32 mouse cellular contexts compared by ENCODE assay signal in the genomic region with DNA sequence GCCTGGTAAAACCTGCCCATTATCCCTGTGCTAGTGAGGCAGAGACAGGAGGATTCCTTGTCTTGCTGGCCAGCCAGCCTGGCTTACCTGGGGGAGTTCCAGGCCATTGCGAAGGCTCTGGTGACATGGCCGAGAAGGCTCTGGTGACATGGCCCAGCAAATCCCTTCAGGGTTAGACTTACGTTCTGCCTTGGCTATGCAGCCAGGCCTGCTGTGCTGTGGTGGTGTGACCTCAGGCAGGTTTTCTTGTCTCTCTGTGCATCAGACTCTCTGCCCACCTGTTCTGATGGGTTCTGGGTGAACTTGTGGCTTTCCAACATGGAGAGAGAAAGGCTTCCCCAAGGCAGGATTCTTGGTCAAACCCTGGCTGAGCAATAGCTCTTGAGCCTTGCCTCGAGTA. TPM values are rescaled to one million over a fixed set of nuclear protein-coding genes. Genes with fewer than 3 reads are reported as not detected.
DNase-seq lines count a peak whose midpoint lies in the region; ATAC-seq and TF ChIP-seq lines count a peak whose summit lies in the region.
"Had no signal": no experiment of that assay in that cellular context is flagged by ENCODE, and none has a peak within 500 bp of the region (broad histone marks: within the 10 kb centered on the region; RNA-seq: fewer than 3 reads in every experiment).

No protein-coding gene starts in this region.

- TF ChIP-seq CTCF in testis, adult 2 months (IDR thresholded peaks at IDR 0.05; ENCODE audit: control insufficient read depth, insufficient read depth, insufficient replicate concordance, low read depth, low read length), result no peak

- DNase-seq in adrenal gland, postnatal 14 days, result peak; percentile 21
- no peak for DNase-seq in adrenal gland, adult 18-20 months (ENCODE audit: low spot score in 2 of 2)
- no peak for DNase-seq in testis, postnatal 14 days (ENCODE audit: low spot score)
- peak; percentile 68 for DNase-seq in gonadal fat pad, adult 2 months (ENCODE audit: low read depth)
- DNase-seq in right cerebral cortex, postnatal 14 days, result no peak
- DNase-seq: B cell, adult 2 months; cerebellum, adult 11 months; cerebellum, adult 18-20 months; cerebellum, adult 8-10 months; cerebellum, adult 9-11 months; cerebellum, postnatal 14 days; cerebellum, postnatal 36 days; embryo, embryonic 11 days; forebrain, postnatal 0 days had no signal

- H3K27me3 ChIP-seq in testis, adult 2 months (ENCODE audit: control insufficient read depth, insufficient read depth, low read length), result no peaks in the 10 kb centered on the region

- ATAC-seq in megakaryocyte-erythroid progenitor cell, adult 5-6 weeks (replicated peaks; ENCODE audit: low FRiP score, low TSS enrichment, poor library complexity, severe bottlenecking), result no peak
- ATAC-seq: activated CD4-positive, CD25-positive, alpha-beta regulatory T cell, adult 4 months; CD4-positive, CD25-positive, alpha-beta regulatory T cell, adult 4 months; forebrain, embryonic 13.5 days; forebrain, embryonic 15.5 days; forebrain, postnatal 0 days; Patski had no signal

- peaks cover 11% of the 10 kb centered on the region for H3K4me1 ChIP-seq in testis, adult 2 months (ENCODE audit: control insufficient read depth, insufficient read depth, low read length)
- H3K4me1 ChIP-seq: forebrain, embryonic 13.5 days had no signal

- no peak overlapping the region for H3K4me3 ChIP-seq in testis, adult 2 months (ENCODE audit: control insufficient read depth, low read depth, low read length)
- H3K4me3 ChIP-seq: embryonic facial prominence, embryonic 13.5 days; embryonic facial prominence, embryonic 15.5 days; erythroblast, embryonic 14.5 days; forebrain, embryonic 13.5 days; forebrain, embryonic 15.5 days had no signal

- no peak for TF ChIP-seq POLR2A in testis, adult 2 months (IDR thresholded peaks at IDR 0.05; ENCODE audit: control insufficient read depth, low read depth, low read length)

- peak overlapping the region; percentile 58 for H3K27ac ChIP-seq in testis, adult 2 months (ENCODE audit: control insufficient read depth, insufficient read depth, low read depth, low read length)
- H3K27ac ChIP-seq: embryonic facial prominence, embryonic 13.5 days; embryonic facial prominence, embryonic 15.5 days; forebrain, embryonic 13.5 days; forebrain, embryonic 15.5 days had no signal

- no peaks in the 10 kb centered on the region for H3K36me3 ChIP-seq in testis, adult 2 months (ENCODE audit: control insufficient read depth, insufficient read depth, low read length)
- H3K36me3 ChIP-seq: embryonic facial prominence, embryonic 13.5 days; embryonic facial prominence, embryonic 15.5 days; forebrain, embryonic 15.5 days; G1E had no signal

RNA-seq across cellular contexts. Expression of a gene that starts 1.9 kb away (rescaled TPM):
- total RNA-seq in adrenal gland, postnatal 14 days (2021), result 0.41 and 0.74 TPM in 2 replicates
- under 1 TPM; 0.60 to 0.61 TPM for total RNA-seq in adrenal gland, adult 18-20 months (2021)
- polyA plus RNA-seq in testis, adult 2 months (2012; rRNA removed), result 12.3 and 13.3 TPM in 2 replicates
- polyA plus RNA-seq in gonadal fat pad, adult 2 months (2012; rRNA removed), result 3.7 and 5.2 TPM in 2 replicates
- not detected in 2 replicates for total RNA-seq in megakaryocyte-erythroid progenitor cell, adult 5-6 weeks (2014; fragmentation: Nextera tagmentation)
- not detected in 2 replicates for total RNA-seq in megakaryocyte-erythroid progenitor cell, adult 5-6 weeks (2017)
- total RNA-seq: CH12.LX; common myeloid progenitor, adult 5-6 weeks had no signal
- polyA plus RNA-seq: activated CD4-positive, CD25-positive, alpha-beta regulatory T cell, adult 4 months; CD4-positive, CD25-positive, alpha-beta regulatory T cell, adult 4 months; embryonic facial prominence, embryonic 11.5 days; erythroblast, embryonic 14.5 days; G1E had no signal

RNA-seq across cellular contexts. Expression of a gene that starts 24.8 kb away (rescaled TPM):
- total RNA-seq in adrenal gland, postnatal 14 days (2021), result not detected in 2 replicates
- not detected for total RNA-seq in adrenal gland, adult 18-20 months (2021)
- 48.7 and 54.3 TPM in 2 replicates for polyA plus RNA-seq in testis, adult 2 months (2012; rRNA removed)
- polyA plus RNA-seq in gonadal fat pad, adult 2 months (2012; rRNA removed), result 0.33 and 0.36 TPM in 2 replicates
- not detected in 2 replicates for total RNA-seq in megakaryocyte-erythroid progenitor cell, adult 5-6 weeks (2014; fragmentation: Nextera tagmentation)
- total RNA-seq in megakaryocyte-erythroid progenitor cell, adult 5-6 weeks (2017), result not detected in 2 replicates
- total RNA-seq: adrenal gland, adult 2 months; adrenal gland, postnatal 10 days; adrenal gland, postnatal 36 days; CH12.LX; common myeloid progenitor, adult 5-6 weeks; forebrain, postnatal 0 days; G1E had no signal
- polyA plus RNA-seq: activated CD4-positive, CD25-positive, alpha-beta regulatory T cell, adult 4 months; adrenal gland, adult 2 months; CD4-positive, CD25-positive, alpha-beta regulatory T cell, adult 4 months; embryonic facial prominence, embryonic 13.5 days; erythroblast, embryonic 14.5 days; forebrain, embryonic 11.5 days; forebrain, embryonic 13.5 days; forebrain, embryonic 15.5 days; G1E; Patski had no signal

RNA-seq across cellular contexts. Expression of a gene that starts 28.8 kb away (rescaled TPM):
- total RNA-seq in adrenal gland, postnatal 14 days (2021), result 10.4 and 10.7 TPM in 2 replicates
- total RNA-seq in adrenal gland, adult 18-20 months (2021), result 10 to 100 TPM in 1 of 2 experiments, 1 to 10 TPM in 1; 8.9 to 12.2 TPM
- 25.8 and 26.9 TPM in 2 replicates for polyA plus RNA-seq in testis, adult 2 months (2012; rRNA removed)
- polyA plus RNA-seq in gonadal fat pad, adult 2 months (2012; rRNA removed), result 41.3 and 52.5 TPM in 2 replicates
- total RNA-seq in megakaryocyte-erythroid progenitor cell, adult 5-6 weeks (2014; fragmentation: Nextera tagmentation), result not detected in 2 replicates
- total RNA-seq in megakaryocyte-erythroid progenitor cell, adult 5-6 weeks (2017), result not detected in 2 replicates
- total RNA-seq: CH12.LX; common myeloid progenitor, adult 5-6 weeks; G1E had no signal
- polyA plus RNA-seq: activated CD4-positive, CD25-positive, alpha-beta regulatory T cell, adult 4 months; CD4-positive, CD25-positive, alpha-beta regulatory T cell, adult 4 months; erythroblast, embryonic 14.5 days; G1E; Patski had no signal

RNA-seq across cellular contexts. Expression of a gene that starts 32.4 kb away (rescaled TPM):
- 11.9 and 13.3 TPM in 2 replicates for total RNA-seq in adrenal gland, postnatal 14 days (2021)
- 10 to 100 TPM; 11.9 to 15.5 TPM for total RNA-seq in adrenal gland, adult 18-20 months (2021)
- 6.3 and 6.9 TPM in 2 replicates for polyA plus RNA-seq in testis, adult 2 months (2012; rRNA removed)
- 13.6 and 17.8 TPM in 2 replicates for polyA plus RNA-seq in gonadal fat pad, adult 2 months (2012; rRNA removed)
- total RNA-seq in megakaryocyte-erythroid progenitor cell, adult 5-6 weeks (2014; fragmentation: Nextera tagmentation), result 23.5 and 24.6 TPM in 2 replicates
- total RNA-seq in megakaryocyte-erythroid progenitor cell, adult 5-6 weeks (2017), result 18.5 and 21.8 TPM in 2 replicates

Comparison
In these comparisons a context has a peak if more than half of its experiments do, and no peak if none do; other contexts are left out.
1. DNase-seq: peak in adrenal gland, postnatal 14 days (single experiment) and gonadal fat pad, adult 2 months (single experiment); none in adrenal gland, adult 18-20 months (0 of 2), testis, postnatal 14 days (single experiment) and right cerebral cortex, postnatal 14 days (single experiment).
2. RNA of a gene that starts 28.8 kb away (total RNA-seq): 8.9 to 12.2 TPM in adrenal gland, adult 18-20 months and 10.4 to 10.7 TPM in adrenal gland, postnatal 14 days; not detected in megakaryocyte-erythroid progenitor cell, adult 5-6 weeks; every median in the first group is over 4 times any median in the second.